Mouse (Mus musculus) ES-E14 (cell line): ENCODE data around the gene Ext2.

Experiments used
- HCFC1 ChIP-seq: IDR thresholded peaks from 2 replicates; pipeline ENCODE4 v1.6.1; 2012; ENCODE audit warnings: low read length, inconsistent platforms, borderline replicate concordance; ENCODE audit not compliant: insufficient read depth
- ZC3H11A ChIP-seq: IDR thresholded peaks from 2 replicates; pipeline ENCODE4 v1.6.1; 2012; ENCODE audit warnings: low read depth, mild to moderate bottlenecking, inconsistent platforms, low read length, borderline replicate concordance
- ZNF384 ChIP-seq: IDR thresholded peaks from 2 replicates; pipeline ENCODE4 v1.6.1; 2012; ENCODE audit warnings: low read depth, low read length, inconsistent platforms

DNA sequence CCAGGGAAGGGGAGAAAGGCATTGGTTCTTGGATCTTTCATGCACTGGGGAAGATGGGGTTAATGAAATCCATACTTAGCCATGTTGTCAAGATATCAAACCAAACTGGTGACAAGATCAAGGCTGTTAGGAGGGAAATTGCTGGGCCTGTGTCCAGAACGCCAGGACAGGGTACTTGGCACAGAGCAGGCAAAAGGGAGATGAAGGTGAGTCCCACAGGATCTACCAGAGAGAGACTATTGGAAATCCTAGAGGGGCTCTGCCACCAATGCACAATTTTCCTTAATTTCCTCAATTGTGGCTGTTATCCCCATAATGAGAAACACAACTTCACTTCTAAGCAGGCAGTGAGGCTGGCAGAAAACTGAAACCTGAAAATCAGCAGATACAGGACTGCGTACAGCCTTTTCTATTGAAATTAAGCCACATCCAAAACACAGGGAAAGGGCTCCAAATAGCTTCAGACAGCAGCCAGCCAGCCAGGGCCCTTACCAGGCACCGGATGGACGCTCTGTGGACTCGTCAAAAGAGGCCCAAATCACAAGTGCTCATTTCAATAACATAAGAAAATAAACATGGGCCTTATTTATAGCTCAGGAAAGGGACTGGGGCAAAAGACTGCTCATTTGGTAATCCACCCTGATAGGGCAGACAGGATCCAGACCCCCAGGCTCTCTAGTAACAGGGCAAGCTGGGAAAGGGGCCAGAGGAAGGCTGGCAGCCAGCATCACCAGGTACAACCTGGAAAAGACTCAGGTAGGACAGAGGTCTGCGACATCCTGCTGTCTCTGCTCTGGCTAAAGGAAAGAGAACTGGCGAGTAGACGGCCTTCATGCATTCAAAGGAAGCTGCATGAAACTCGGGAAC lies 132.1 kb downstream of the Ext2 start:
- TF ChIP-seq HCFC1: no peak
- no peak for TF ChIP-seq ZNF384
- TF ChIP-seq ZC3H11A: no peak
